Mouse (Mus musculus) neural tube, embryonic 15.5 days (tissue): ENCODE measurements at regions not wholly inside any gene's neighbourhood (a gene's known extent, or its start where the extent isn't known, plus 50 kb on each side); places are given as distances from the start of the nearest gene placed in this dataset.
A peak's percentile ranks its signal among the peaks of the same experiment; 100 is the strongest.

Experiments
- ATAC-seq: fragments of 200-750 bp; cut with Nextera tagmentation; 2 replicates; pipeline ENCODE4 v1.8.0; 2017; ENCODE audit warnings: mild to moderate bottlenecking, moderate TSS enrichment, moderate library complexity; ENCODE audit not compliant: low FRiP score
- H3K27ac ChIP-seq: fragments of 300-500 bp; sonication (generic); replicated peaks from 2 replicates; pipeline ENCODE4 v1.5.1; 2015; ENCODE audit warnings: mild to moderate bottlenecking, inconsistent platforms
- H3K27me3 ChIP-seq: fragments of 300-500 bp; sonication (generic); replicated peaks from 2 replicates; pipeline ENCODE4 v1.6.1; 2015; ENCODE audit warnings: inconsistent platforms
- H3K36me3 ChIP-seq: fragments of 300-500 bp; sonication (generic); 2 replicates; pipeline ENCODE4 v1.6.1; 2015; ENCODE audit warnings: inconsistent platforms
- H3K4me1 ChIP-seq: fragments of 300-500 bp; sonication (generic); 2 replicates; pipeline ENCODE4 v1.6.1; 2015; ENCODE audit warnings: inconsistent platforms
- H3K4me2 ChIP-seq: fragments of 300-500 bp; sonication (generic); 2 replicates; pipeline ENCODE4 v1.6.1; 2015; ENCODE audit warnings: inconsistent platforms, mild to moderate bottlenecking, moderate library complexity
- H3K4me3 ChIP-seq: fragments of 300-500 bp; sonication (generic); replicated peaks from 2 replicates; pipeline ENCODE4 v1.5.1; 2015; ENCODE audit warnings: mild to moderate bottlenecking, inconsistent platforms
- H3K9ac ChIP-seq: fragments of 300-500 bp; sonication (generic); replicated peaks from 2 replicates; pipeline ENCODE4 v1.6.1; 2015; ENCODE audit warnings: mild to moderate bottlenecking, inconsistent platforms
- H3K9me3 ChIP-seq: fragments of 300-500 bp; sonication (generic); replicated peaks from 2 replicates; pipeline ENCODE4 v1.6.1; 2016; ENCODE audit warnings: inconsistent platforms
- WGBS: fragments of 180-500 bp; shearing (Covaris S2); methylation state at CpG from one replicate; pipeline ENCODE4 v1.1.7; 2015; ENCODE audit warnings: mixed read lengths; 5-methylcytosine and 5-hydroxymethylcytosine counted together

GRCm38 (mm10) chr15:97520395-97520794 lies 185.2 kb downstream of the Rpap3 start:
- no peak for ATAC-seq
- H3K4me3 ChIP-seq = no peak overlapping the region
- no peaks in the 10 kb centered on the region for H3K27me3 ChIP-seq
- no peaks in the 10 kb centered on the region for H3K9me3 ChIP-seq
- WGBS = 82% methylated on average over 2 of the region's 2 CpGs
- H3K9ac ChIP-seq = no peak overlapping the region
- H3K4me1 ChIP-seq = 0 out of 2 replicates have a peak, but pooled peaks cover 4% of the 10 kb centered on the region
- H3K4me2 ChIP-seq = no peak overlapping the region
- no peak overlapping the region for H3K27ac ChIP-seq
- H3K36me3 ChIP-seq = no peaks in the 10 kb centered on the region

GRCm38 (mm10) chr15:97519919-97520345 lies 185.7 kb downstream of the Rpap3 start:
- H3K27ac ChIP-seq = no peak overlapping the region
- ATAC-seq = no peak

GRCm38 (mm10) chr15:97517926-97518325 lies 187.7 kb downstream of the Rpap3 start:
- ATAC-seq = no peak
- Histone ChIP-seq H3K9ac (no peak overlapping the region), H3K4me3 (no peak overlapping the region), H3K4me2 (no peak overlapping the region), H3K27ac (0 out of 2 replicates have a peak overlapping the region, but pooled peaks have one; percentile 33), H3K36me3 (no peaks in the 10 kb centered on the region), H3K9me3 (no peaks in the 10 kb centered on the region), H3K4me1 (0 out of 2 replicates have a peak, but pooled peaks cover 4% of the 10 kb centered on the region), H3K27me3 (no peaks in the 10 kb centered on the region)
- 45% methylated on average over 10 of the region's 10 CpGs for WGBS

More at GRCm38 (mm10) chr15:97519919-97520345, 185.7 kb downstream of the Rpap3 start:
- 94% methylated on average over 8 of the region's 8 CpGs for whole genome bisulfite sequencing
- Histone ChIP-seq H3K9me3 (no peaks in the 10 kb centered on the region), H3K4me3 (no peak overlapping the region), H3K27me3 (no peaks in the 10 kb centered on the region), H3K36me3 (no peaks in the 10 kb centered on the region), H3K4me1 (0 out of 2 replicates have a peak, but pooled peaks cover 4% of the 10 kb centered on the region), H3K9ac (no peak overlapping the region), H3K4me2 (no peak overlapping the region)

- ATAC-seq = no peak
- no peak overlapping the region for H3K4me2 ChIP-seq
- H3K4me3 ChIP-seq = no peak overlapping the region
- H3K9ac ChIP-seq = no peak overlapping the region
- 0 out of 2 replicates have a peak, but pooled peaks cover 4% of the 10 kb centered on the region for H3K4me1 ChIP-seq
- H3K9me3 ChIP-seq = no peaks in the 10 kb centered on the region
- WGBS = 88% methylated on average over 11 of the region's 11 CpGs
- H3K36me3 ChIP-seq = no peaks in the 10 kb centered on the region
- no peaks in the 10 kb centered on the region for H3K27me3 ChIP-seq
- H3K27ac ChIP-seq = no peak overlapping the region
Measured at GRCm38 (mm10) chr15:97517188-97517587, 188.4 kb downstream of the Rpap3 start.

- H3K9me3 ChIP-seq = 0 out of 2 replicates have a peak, but pooled peaks cover 1% of the 10 kb centered on the region
- ATAC-seq = no peak
- H3K27ac ChIP-seq = no peak overlapping the region
- no peak overlapping the region for H3K4me2 ChIP-seq
- H3K36me3 ChIP-seq = no peaks in the 10 kb centered on the region
- H3K9ac ChIP-seq = no peak overlapping the region
- H3K4me3 ChIP-seq = no peak overlapping the region
- 0 out of 2 replicates have a peak, but pooled peaks cover 4% of the 10 kb centered on the region for H3K4me1 ChIP-seq
- 83% methylated on average over 4 of the region's 4 CpGs for WGBS
- no peaks in the 10 kb centered on the region for H3K27me3 ChIP-seq
Measured at GRCm38 (mm10) chr15:97515773-97516172, 189.9 kb downstream of the Rpap3 start.

GRCm38 (mm10) chr15:97507656-97508306 lies 197.8 kb downstream of the Rpap3 start:
- ATAC-seq = no peak
- Histone ChIP-seq H3K4me3 (no peak overlapping the region), H3K4me2 (no peak overlapping the region), H3K27me3 (no peaks in the 10 kb centered on the region), H3K27ac (peak overlapping the region; percentile 51; the same call in 1 of the 2 replicates), H3K4me1 (no peaks in the 10 kb centered on the region), H3K9me3 (peaks cover 6% of the 10 kb centered on the region), H3K9ac (no peak overlapping the region), H3K36me3 (no peaks in the 10 kb centered on the region)
- 77% methylated on average over 16 of the region's 16 CpGs for WGBS

GRCm38 (mm10) chr15:97507176-97507575 lies 198.4 kb downstream of the Rpap3 start:
- 65% methylated on average over 11 of the region's 11 CpGs for WGBS
- H3K9me3 ChIP-seq = peaks cover 6% of the 10 kb centered on the region
- H3K27me3 ChIP-seq = no peaks in the 10 kb centered on the region
- no peak overlapping the region for H3K9ac ChIP-seq
- H3K4me2 ChIP-seq = no peak overlapping the region
- H3K4me1 ChIP-seq = no peaks in the 10 kb centered on the region
- ATAC-seq = no peak
- H3K4me3 ChIP-seq = no peak overlapping the region
- H3K27ac ChIP-seq = peak overlapping the region; percentile 66
- H3K36me3 ChIP-seq = no peaks in the 10 kb centered on the region

GRCm38 (mm10) chr15:97505715-97506114 lies 199.9 kb downstream of the Rpap3 start:
- 92% methylated on average over 11 of the region's 11 CpGs for WGBS
- no peaks in the 10 kb centered on the region for H3K27me3 ChIP-seq
- H3K36me3 ChIP-seq = no peaks in the 10 kb centered on the region
- no peak overlapping the region for H3K27ac ChIP-seq
- H3K4me1 ChIP-seq = no peaks in the 10 kb centered on the region
- no peak overlapping the region for H3K9ac ChIP-seq
- no peak overlapping the region for H3K4me2 ChIP-seq
- ATAC-seq = no peak
- H3K9me3 ChIP-seq = peaks cover 5% of the 10 kb centered on the region
- no peak overlapping the region for H3K4me3 ChIP-seq

- Histone ChIP-seq H3K4me2 (no peak overlapping the region), H3K27ac (no peak overlapping the region), H3K9ac (no peak overlapping the region), H3K27me3 (no peaks in the 10 kb centered on the region), H3K36me3 (no peaks in the 10 kb centered on the region), H3K4me1 (no peaks in the 10 kb centered on the region), H3K4me3 (no peak overlapping the region), H3K9me3 (no peaks in the 10 kb centered on the region)
- WGBS = 98% methylated on average over 1 of the region's 1 CpGs
- no peak for ATAC-seq
Measured at GRCm38 (mm10) chr15:97504325-97504724, 201.3 kb downstream of the Rpap3 start.

- no peak for ATAC-seq
- 89% methylated on average over 7 of the region's 7 CpGs for WGBS
- H3K4me3 ChIP-seq = no peak overlapping the region
Measured at GRCm38 (mm10) chr15:97502056-97502455, 203.6 kb downstream of the Rpap3 start.

GRCm38 (mm10) chr15:97501420-97501819 lies 204.2 kb downstream of the Rpap3 start:
- no peaks in the 10 kb centered on the region for H3K36me3 ChIP-seq
- no peaks in the 10 kb centered on the region for H3K9me3 ChIP-seq
- no peak overlapping the region for H3K9ac ChIP-seq
- no peak overlapping the region for H3K4me3 ChIP-seq
- no peak overlapping the region for H3K4me2 ChIP-seq
- no peak for ATAC-seq
- no peaks in the 10 kb centered on the region for H3K27me3 ChIP-seq
- H3K4me1 ChIP-seq = no peaks in the 10 kb centered on the region
- WGBS = 76% methylated on average over 9 of the region's 9 CpGs
- no peak overlapping the region for H3K27ac ChIP-seq

More at GRCm38 (mm10) chr15:97502056-97502455, 203.6 kb downstream of the Rpap3 start:
- no peak overlapping the region for H3K9ac ChIP-seq
- H3K27ac ChIP-seq = no peak overlapping the region
- H3K27me3 ChIP-seq = no peaks in the 10 kb centered on the region
- H3K4me1 ChIP-seq = no peaks in the 10 kb centered on the region
- no peaks in the 10 kb centered on the region for H3K9me3 ChIP-seq
- no peaks in the 10 kb centered on the region for H3K36me3 ChIP-seq
- no peak overlapping the region for H3K4me2 ChIP-seq

GRCm38 (mm10) chr15:97499821-97500385 lies 205.7 kb downstream of the Rpap3 start:
- no peak overlapping the region for H3K4me3 ChIP-seq
- WGBS = 76% methylated on average over 4 of the region's 4 CpGs
- no peaks in the 10 kb centered on the region for H3K27me3 ChIP-seq
- ATAC-seq = no peak
- no peak overlapping the region for H3K27ac ChIP-seq
- H3K9me3 ChIP-seq = 0 out of 2 replicates have a peak, but pooled peaks cover 4% of the 10 kb centered on the region
- no peak overlapping the region for H3K4me2 ChIP-seq
- H3K9ac ChIP-seq = no peak overlapping the region
- H3K4me1 ChIP-seq = no peaks in the 10 kb centered on the region
- H3K36me3 ChIP-seq = no peaks in the 10 kb centered on the region
